Mouse (Mus musculus) telencephalon, adult 2 months (tissue): ENCODE results near the gene Syne4.

Experiments used
- DNase-seq: peaks from one replicate; pipeline ENCODE4 v3.0.0-alpha.2; 2011; ENCODE audit warnings: low read depth, low spot score

The Syne4 gene

DNA sequence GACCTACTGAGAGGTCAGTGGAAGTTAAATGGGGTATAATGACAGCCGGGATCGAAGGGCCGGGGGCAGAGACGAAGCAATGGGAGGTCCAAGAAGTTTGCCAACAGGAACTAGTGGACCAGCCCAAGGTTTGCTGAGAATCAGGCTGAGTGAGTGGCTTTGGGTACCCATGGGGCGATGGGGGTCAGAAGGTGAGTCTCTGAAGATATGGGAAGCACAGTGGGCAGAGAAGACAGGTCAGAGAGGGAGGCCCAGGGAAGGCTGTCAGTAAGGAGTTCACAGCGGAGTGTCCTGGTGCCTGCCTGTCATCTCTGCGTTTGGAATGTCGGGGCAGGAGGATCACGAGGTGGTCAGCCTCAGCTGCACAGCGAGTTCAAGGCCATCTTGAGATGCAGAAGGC lies 13.8 kb downstream of the Syne4 start:
- DNase-seq, result no peak

DNA sequence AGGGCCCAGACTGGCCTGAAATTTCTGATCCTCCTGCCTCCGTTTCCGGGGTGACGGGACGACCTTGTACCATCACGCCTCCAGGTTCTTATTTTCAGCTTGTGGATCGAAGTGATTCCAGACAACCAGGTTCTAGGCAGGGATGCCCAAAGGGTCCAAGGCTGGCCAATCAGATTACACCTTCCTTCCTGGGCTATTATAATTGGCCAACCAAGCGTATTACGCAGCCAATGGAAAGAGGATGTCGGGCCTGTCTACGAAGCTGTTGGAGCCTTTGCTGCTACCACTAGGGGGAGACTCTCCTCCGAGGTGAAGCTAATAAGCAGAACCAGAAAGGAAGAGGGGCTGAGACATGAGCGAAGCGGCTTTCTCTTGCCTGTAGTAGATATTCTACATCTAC lies 17.3 kb downstream of the Syne4 start:
- DNase-seq, result peak; percentile 99

DNA sequence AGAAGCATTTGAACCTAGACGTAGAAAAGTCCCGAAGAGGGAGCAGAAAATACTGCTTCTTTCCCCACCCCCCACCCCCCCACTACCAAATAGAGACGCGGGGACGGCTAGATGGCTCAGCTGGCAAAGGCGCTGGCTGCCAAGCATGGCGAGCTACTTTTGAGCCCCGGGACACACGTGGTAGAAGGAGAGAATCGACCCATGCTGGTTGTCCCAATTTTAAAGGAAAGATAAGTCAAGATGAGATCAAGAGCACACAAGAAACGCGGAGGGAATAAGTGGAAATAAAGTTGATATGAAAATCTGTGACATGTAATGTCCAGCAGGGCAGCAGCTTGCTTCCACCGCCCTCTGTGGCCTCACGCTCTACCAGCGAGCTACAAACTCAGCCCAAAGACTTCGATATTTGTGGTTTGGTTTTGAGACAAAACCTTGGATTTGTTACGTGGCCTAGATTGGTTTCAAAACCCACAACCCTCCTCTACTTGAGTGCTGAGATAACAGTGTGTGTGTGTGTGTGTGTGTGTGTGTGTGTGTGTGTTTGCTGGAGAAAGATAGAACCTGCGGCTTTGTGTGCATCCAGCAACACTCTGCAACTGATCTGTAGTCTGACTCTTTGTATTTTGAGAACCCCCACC lies 18.1 kb downstream of the Syne4 start:
- no peak for DNase-seq

DNA sequence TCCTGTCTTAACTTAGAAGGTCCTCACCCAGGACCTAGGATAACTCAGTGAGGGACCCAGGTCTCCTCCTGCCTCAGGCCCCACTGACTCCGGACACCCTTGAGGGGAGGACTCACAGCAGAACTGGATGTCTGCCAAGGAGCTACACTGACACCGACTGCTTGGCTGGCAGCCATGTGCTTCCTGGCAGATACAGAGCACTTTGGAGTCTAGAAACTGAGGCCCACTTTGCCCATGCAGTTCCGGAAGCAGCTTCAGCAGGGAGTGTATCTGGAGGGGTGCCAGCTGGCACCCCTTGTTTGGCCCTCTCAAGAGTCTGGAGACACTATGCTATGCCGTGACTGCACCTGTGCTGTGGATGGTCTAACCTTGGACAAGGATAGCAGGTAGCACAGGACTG lies 18.8 kb downstream of the Syne4 start:
- no peak for DNase-seq

DNA sequence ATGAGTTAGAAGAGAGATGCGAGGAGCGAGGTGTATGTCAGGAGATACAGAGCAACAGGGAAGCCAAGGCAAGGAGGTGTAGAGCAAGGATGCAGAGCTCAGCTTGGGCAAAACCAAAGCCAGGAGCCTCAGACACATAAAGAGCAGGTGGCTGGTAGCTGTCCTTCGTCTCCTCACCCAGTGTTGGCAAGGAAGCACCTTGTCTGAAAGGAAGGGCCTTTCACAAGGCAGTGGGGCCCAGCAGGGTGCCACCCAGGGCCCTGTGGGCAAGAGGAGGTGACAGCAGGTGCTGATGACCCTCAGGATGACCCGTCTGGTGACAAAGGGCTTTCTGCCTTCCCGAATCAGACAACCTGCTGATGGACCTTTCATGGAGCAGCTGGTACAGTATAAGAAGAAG lies 20.0 kb downstream of the Syne4 start:
- DNase-seq, result no peak

DNA sequence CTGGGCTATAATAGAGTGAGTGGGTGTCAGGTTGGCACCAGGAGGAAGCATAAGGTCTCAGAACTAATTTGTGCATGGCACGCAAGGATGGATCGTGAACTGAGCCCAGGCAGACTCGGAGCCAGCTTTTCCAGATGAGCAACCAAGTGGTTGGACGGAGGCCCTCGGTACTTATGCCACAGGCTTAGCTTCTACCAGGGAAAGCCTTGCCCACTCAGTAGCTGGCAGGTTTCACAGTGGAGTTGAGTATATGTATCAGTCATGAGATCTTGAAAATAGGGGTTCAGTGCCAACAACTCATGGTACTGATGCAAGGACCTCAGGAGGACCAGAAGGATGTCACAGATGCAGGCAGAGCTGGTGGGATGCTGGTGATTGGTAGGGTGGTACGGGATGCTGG lies 21.1 kb downstream of the Syne4 start:
- no peak for DNase-seq

DNA sequence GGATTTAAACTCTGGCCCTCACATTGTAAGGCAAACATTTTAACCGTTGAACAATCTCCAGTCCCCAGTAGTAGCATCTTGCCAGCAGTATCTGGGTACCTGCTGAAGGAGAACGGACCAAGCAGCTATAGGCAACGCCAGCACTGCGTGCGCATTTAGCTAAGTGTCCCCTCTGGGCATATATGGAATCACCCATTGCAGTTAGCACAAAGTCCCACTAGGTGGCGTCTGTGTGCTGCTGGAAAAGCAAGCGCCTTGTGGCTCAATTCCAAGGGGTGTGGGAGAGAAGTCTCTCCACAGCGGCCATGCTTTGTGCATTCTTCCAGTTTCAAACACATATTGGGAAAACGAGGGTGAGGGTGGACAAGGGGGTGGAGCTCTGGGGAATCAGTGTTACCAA lies 21.8 kb downstream of the Syne4 start:
- DNase-seq, result peak; percentile 90

DNA sequence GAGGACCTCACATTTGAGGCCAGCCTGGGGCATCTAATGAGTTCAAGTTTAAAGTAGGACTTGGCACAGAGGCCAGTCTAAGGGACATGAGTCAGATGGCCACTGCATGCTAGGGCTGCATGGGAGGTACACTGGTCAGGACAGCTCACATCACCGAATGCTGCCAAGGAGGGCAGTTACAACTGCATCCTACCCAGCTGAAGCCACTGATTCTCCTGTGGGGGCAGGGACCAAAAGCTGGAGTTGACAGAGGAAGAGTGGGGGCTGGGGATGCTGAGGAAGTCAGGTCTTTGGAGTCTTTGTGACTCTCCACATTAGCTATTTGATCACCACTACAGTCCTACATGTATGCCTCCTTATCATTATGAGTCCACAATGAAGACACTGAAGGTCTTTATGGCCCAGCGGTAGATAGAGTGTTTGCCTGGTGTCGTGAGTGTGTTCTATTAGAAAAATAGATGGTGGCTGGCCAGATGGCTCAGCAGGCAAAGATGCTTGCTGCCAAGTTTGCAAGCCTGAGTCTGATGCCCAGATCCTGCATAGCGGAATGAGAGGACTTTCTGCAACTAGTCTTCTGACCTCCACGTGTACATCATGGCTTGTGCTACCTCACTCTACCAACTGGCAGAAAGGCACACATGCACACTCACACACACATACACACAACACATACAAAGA lies 25.0 kb downstream of the Syne4 start:
- no peak for DNase-seq

DNA sequence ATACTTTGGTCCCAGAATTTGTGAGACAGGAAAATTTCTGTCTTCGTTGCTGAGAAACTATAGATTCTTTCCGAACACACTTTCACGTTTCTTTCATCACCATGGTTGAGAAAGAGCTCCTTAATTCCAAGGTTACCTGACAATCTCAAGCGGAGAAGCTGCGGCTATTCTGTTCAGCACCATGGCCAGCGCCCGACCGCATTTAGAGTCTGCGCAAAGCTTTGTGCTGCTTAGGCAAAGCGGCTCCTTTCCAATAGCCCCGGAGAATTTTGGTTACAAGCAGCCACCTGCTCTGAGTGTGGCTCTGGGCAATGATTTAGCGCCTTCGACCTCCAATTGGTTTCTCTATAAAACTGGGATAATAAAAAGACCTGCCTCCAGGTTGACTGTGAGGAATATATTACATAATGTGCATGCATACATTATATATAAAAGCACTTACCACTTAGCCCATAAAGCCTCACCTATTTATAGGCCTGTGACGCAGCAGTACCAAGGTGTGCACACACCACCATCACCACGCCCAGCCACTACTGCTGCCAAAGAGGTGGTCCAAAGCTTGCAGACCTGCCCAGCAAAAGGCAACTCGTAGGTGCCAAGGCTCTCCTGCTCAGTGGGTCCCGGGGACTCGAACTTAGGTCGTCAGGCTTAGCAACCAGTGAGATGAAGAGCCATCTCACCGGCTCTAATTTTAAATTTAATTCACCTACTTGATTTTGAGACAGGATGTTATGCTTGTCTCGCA lies 32.2 kb downstream of the Syne4 start:
- no peak for DNase-seq

DNA sequence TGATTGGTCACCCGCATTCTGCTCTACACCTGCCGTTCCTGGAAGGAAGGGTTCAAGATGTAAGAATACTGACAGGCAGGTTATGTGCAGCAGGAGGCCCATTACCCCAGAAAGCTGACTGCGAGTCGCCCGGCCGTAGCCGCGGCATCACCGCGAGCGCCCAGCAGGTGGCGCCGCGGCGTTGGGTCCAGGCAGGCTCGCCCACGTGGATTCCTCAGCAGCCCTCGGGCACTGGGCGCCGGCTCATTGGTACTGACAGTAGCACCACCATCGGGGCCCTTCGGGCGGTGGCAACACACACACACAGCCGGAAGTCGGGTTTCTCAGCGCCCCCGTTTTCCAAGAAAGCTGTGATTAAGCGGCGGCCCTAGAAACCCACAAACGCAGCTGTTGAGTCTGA lies 33.2 kb downstream of the Syne4 start:
- DNase-seq, result peak; percentile 69

DNA sequence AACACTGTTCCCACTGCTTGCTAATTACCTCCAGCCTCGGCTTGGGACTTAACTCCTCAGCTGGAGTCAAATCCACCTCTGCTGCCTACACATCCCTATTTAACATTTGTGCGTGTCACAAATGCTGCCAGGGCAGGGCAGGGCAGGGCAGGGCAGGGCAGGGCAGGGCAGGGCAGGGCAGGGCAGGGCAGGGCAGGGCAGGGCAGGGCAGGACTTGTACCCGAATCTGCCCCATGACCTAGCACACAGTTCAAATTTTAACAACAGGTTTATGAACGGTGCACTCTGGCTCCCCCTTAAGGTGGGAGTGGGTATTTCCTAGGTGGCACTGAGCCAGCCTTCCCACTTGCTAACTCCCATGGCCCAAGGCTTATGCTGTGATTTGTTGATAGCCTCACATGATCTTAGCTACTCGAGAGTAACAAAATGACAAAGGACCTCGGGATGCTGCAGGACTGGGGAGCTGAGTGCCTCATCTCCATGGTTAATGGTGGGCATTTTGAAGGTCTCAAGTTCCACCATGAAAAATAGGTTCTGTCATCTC lies 38.7 kb downstream of the Syne4 start:
- DNase-seq, result no peak

DNA sequence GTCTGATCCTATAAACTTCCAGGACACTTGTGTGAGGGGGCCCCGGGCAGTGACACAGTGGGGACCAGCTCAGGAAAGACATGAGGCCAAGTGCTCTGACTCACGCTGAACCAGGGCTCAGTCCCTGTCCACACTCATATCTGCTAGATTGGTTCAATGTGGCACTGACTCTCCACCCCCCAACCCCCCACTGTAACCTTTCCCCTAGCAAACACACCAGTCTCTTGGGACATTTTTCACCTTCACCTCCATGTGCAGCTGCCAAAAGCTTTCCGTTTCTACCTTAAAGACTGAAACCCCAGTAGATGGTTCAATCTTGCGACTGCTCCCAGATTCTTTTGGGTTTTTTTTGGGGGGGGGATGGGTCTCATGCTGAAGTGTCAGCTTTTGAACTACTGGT lies 39.5 kb downstream of the Syne4 start:
- no peak for DNase-seq

DNA sequence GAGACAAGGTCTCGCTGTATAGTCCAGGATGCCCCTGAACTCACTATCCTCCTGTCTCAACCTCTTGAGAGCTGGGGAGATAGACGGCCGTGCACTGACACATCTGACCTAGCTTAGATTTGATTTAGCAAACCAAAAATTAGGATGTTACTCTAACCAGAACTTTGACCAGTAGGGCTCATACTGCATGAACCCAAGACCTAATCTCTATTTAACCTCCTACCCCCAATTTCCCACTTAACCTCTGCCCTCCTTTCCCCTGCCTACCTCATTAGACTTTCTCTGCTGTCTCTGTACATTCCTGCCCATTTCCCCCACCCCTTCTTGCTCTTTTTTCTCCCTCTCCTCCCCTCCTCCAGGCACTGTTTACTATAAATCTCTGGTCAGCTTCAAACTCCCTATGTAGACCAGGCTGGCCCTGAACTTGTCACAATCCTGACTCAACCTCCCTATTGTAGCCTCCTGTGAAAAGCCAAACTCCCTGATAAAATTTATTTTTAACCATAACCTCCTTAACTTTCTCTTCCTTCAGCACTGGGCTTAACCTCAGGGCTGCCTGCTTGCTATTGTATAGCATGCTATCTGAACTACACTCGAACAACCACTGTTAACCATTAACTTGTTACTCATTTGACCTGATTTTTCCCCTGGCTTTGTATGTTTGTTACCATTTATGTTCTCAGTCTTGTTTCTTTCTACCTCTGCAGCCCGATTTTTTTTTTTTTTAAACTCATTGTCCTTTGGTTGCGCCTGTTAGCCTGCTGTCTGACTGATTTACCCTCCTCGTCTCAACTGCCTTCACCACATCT lies 44.0 kb downstream of the Syne4 start:
- no peak for DNase-seq

DNA sequence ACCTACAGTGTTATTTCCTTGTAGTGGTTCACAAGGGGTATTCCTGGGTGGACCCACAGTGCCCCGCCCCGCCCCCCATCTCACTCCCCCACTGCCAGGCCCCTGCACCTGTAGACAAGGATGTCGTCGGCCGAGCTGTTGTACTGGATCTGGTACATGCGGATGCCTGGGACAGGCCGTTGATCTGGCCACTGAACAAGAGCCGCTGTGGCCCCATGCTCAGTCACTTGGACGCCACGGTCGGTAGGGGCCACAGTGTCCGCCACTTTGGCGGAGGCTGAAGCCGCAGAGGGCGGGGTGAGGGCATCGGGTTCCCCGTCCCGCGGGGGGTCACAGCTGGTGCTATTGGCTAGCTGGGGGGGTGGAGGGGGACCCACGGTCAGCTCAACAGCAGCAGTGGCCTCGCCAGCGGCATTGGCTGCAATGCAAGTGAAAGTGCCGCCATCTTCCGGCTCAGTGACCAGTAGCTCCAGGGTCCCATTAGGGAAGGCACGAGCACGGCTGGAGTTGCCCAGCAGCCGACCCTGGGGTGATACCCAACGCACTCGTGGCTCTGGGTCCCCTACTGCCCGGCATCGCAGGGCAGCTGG lies 44.8 kb downstream of the Syne4 start:
- no peak for DNase-seq

DNA sequence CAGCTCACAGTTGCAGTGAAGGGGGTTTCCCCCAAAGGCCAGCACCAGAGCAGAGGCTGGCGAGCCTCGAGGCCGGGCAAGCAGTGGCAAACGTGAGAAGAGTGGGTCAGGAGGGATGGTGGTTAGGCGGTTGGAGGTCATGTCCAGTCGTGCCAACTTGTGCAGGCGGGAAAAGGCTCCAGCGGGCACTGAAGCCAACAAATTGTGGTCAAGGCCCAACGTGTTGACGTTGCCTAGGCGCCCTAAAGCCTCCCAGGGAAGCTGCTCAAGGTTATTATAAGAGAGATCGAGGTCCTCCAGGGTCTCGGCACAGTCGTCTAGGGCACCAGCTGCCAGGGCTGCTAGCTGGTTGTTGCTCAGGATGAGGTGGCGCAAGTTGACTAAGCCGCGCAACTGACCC lies 45.4 kb downstream of the Syne4 start:
- no peak for DNase-seq

DNA sequence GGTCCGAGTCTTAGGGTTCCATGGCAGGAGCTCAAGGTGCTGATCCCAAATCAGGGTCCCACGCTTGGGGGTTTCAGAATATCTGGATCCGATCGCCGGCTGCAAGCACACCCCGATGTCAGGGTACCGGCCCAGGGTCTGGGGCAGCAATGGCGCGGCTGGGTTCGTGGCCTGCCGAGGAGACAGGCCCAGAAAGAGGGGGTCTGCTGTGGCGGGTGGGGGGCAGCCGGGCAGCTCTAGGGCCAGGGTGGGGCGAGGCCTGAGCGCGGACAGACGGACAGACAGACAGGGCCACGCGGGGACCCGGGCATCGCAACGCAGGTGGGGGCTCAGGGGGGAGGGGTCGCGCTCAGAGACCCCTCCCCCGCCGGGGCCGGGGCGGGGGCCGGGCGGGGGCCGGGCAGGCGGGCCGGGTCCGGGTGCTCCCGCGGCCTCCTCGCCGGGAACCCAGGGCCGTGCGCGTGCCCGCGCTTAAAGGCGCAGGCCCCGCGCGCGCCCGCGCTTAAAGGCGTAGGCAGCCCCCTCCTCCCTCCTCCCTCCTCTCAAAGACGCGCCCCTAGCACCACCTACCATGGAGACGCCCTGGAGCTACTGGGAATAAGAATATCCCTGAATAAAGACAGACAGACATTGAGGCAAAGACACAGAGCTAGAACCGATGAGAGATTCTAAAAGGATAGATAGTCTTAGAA lies 48.2 kb downstream of the Syne4 start, which contains the start of gene Lrfn3:
Gene Lrfn3 (minus strand): TSS at position 121 of the 692 bp plus-strand sequence.
- peak; percentile 86 for DNase-seq

DNA sequence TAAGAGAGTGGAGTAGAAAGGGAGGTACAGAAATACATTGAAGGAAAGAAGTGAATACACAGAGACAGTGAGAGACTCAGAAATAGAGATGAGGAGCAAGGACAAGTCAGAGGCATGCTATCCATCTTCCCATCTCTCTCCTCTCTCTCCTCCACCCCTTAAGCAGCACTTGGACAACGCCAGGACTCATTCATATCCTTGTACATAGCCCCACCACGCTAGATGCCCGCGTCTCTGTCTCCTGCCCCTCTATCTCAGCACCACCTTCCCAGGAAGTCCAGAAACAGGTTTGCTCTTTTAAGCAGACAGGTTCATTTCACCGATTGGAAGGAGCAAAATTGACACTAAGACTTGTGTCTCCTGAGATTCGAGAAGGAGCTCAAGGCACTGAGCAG lies 48.7 kb downstream of the Syne4 start:
- no peak for DNase-seq

DNA sequence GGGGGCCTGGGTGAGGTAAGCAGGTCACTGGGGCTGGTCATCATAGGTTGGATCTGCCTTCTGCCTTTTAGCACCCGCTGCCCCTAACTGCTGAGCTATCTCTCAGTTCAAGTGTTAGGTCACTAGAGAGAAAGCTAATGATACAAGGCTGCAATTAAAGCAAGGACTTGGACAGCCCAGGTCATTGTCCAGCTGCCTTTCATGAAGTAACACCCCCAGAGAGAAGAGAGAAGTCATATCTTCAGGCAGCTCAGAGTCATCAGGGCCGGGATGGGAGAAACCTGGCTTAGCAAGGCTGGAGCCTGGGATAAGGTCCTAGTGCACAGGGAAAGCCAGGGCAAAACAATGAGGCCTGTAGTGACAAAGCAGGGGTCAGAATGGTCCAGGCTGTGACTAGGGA lies 52.9 kb downstream of the Syne4 start:
- no peak for DNase-seq
